Mouse (Mus musculus) embryo, embryonic 11 days (tissue): ENCODE measurements around the gene Crybb1.

Source experiments
- DNase-seq: peaks from one replicate; pipeline ENCODE4 v3.0.0-alpha.2; 2015

The Crybb1 gene

GRCm38 (mm10) chr5:112270764-112271541, 15.3 kb downstream of the Crybb1 start:
- peak; percentile 56 for DNase-seq

- no peak for DNase-seq
Measured at GRCm38 (mm10) chr5:112272934-112273333, 17.3 kb downstream of the Crybb1 start.

- no peak for DNase-seq
Measured at GRCm38 (mm10) chr5:112273746-112274463, 18.3 kb downstream of the Crybb1 start.

- no peak for DNase-seq
Measured at GRCm38 (mm10) chr5:112275021-112275804, 19.6 kb downstream of the Crybb1 start.

- DNase-seq, result peak; percentile 99
Measured at GRCm38 (mm10) chr5:112276267-112276873, 20.8 kb downstream of the Crybb1 start, which contains the start of gene Tpst2. TSS of gene Tpst2 (plus strand) at chr5:112276691.

GRCm38 (mm10) chr5:112276907-112277348, 21.3 kb downstream of the Crybb1 start:
- no peak for DNase-seq

- no peak for DNase-seq
Measured at GRCm38 (mm10) chr5:112277906-112278470, 22.4 kb downstream of the Crybb1 start.

- DNase-seq, result no peak
Measured at GRCm38 (mm10) chr5:112279181-112280021, 23.8 kb downstream of the Crybb1 start.

- no peak for DNase-seq
Measured at GRCm38 (mm10) chr5:112280151-112280550, 24.5 kb downstream of the Crybb1 start.

- DNase-seq, result no peak
Measured at GRCm38 (mm10) chr5:112280863-112281660, 25.4 kb downstream of the Crybb1 start.

- no peak for DNase-seq
Measured at GRCm38 (mm10) chr5:112281676-112282075, 26.1 kb downstream of the Crybb1 start.

- DNase-seq, result no peak
Measured at GRCm38 (mm10) chr5:112282123-112282779, 26.6 kb downstream of the Crybb1 start.

- no peak for DNase-seq
Measured at GRCm38 (mm10) chr5:112282780-112283482, 27.3 kb downstream of the Crybb1 start.

GRCm38 (mm10) chr5:112283543-112284202, 28.1 kb downstream of the Crybb1 start:
- no peak for DNase-seq

GRCm38 (mm10) chr5:112284203-112284582, 28.6 kb downstream of the Crybb1 start:
- no peak for DNase-seq

- DNase-seq, result no peak
Measured at GRCm38 (mm10) chr5:112285548-112286085, 30.0 kb downstream of the Crybb1 start.

GRCm38 (mm10) chr5:112286608-112286983, 31.0 kb downstream of the Crybb1 start:
- DNase-seq, result no peak

GRCm38 (mm10) chr5:112286984-112287641, 31.5 kb downstream of the Crybb1 start:
- DNase-seq, result no peak
